Comparison of ENCODE assay signal across 8 mouse cellular contexts in genomic region chr11:117390001-117390402, GRCm38 (mm10).
DNase-seq lines count a peak whose midpoint lies in the region; ATAC-seq and TF ChIP-seq lines count a peak whose summit lies in the region.

No protein-coding gene starts in this region.

- TF ChIP-seq CTCF in E14TG2a.4 (conservative IDR thresholded peaks at IDR 0.05; ENCODE audit: low read length) = peak; percentile 93
- TF ChIP-seq CTCF in kidney, postnatal 0 days (IDR thresholded peaks at IDR 0.05; ENCODE audit: low read depth) = peak; percentile 81

- H3K4me2 ChIP-seq in kidney, postnatal 0 days (ENCODE audit: low read length) = no peak overlapping the region

- H3K9ac ChIP-seq in kidney, postnatal 0 days (ENCODE audit: low read depth, low read length) = no peak overlapping the region

- ATAC-seq in cerebellum, adult (ENCODE audit: insufficient number of reproducible peaks, low FRiP score, low TSS enrichment) = no peak
- peak; percentile 36; the same call in 1 of the 2 replicates for ATAC-seq in granulocyte monocyte progenitor cell, adult 5-6 weeks (replicated peaks; ENCODE audit: poor library complexity, severe bottlenecking)
- ATAC-seq in kidney, postnatal 0 days (replicated peaks; ENCODE audit: low FRiP score, low read depth) = 0 out of 2 replicates have a peak, but pooled peaks have one; percentile 44

- no peak overlapping the region for H3K27ac ChIP-seq in kidney, postnatal 0 days

- H3K4me1 ChIP-seq in E14TG2a.4 (replicated peaks; ENCODE audit: low read depth, low read length) = peaks cover 70% of the 10 kb centered on the region
- peaks cover 9% of the 10 kb centered on the region; the same call in 1 of the 2 replicates for H3K4me1 ChIP-seq in kidney, postnatal 0 days (replicated peaks; ENCODE audit: insufficient read depth, low read length)
- peaks cover 36% of the 10 kb centered on the region for H3K4me1 ChIP-seq in megakaryocyte, embryonic 14.5 days

- H3K27me3 ChIP-seq in E14TG2a.4 (ENCODE audit: insufficient read depth, low read length) = peaks cover 27% of the 10 kb centered on the region
- peaks cover 17% of the 10 kb centered on the region; the same call in 1 of the 2 replicates for H3K27me3 ChIP-seq in kidney, postnatal 0 days (ENCODE audit: insufficient read depth, low read length)
- peaks cover 87% of the 10 kb centered on the region for H3K27me3 ChIP-seq in megakaryocyte, embryonic 14.5 days (replicated peaks)

- no peak overlapping the region for H3K4me3 ChIP-seq in E14TG2a.4 (replicated peaks; ENCODE audit: low read length)
- H3K4me3 ChIP-seq in kidney, postnatal 0 days (replicated peaks; ENCODE audit: low read depth, low read length) = no peak overlapping the region
- peak overlapping the region; percentile 46 for H3K4me3 ChIP-seq in megakaryocyte, embryonic 14.5 days (replicated peaks)

- peak; percentile 38 for DNase-seq in cerebellum, adult 11 months
- DNase-seq in c-Kit-positive CD71-positive TER-119-positive erythroid progenitor cells, embryonic 14.5 days (ENCODE audit: low spot score) = peak; percentile 33
- DNase-seq in kidney, postnatal 0 days (ENCODE audit: low spot score) = peak; percentile 58
- DNase-seq in thymus, postnatal 25 days = peak; percentile 41

- 10% methylated on average over 12 of the region's 12 CpGs for WGBS in kidney, postnatal 0 days

- H3K36me3 ChIP-seq in E14TG2a.4 (ENCODE audit: insufficient read depth, low read length) = no peaks in the 10 kb centered on the region
- no peaks in the 10 kb centered on the region for H3K36me3 ChIP-seq in kidney, postnatal 0 days (ENCODE audit: insufficient read depth, low read length)
- no peaks in the 10 kb centered on the region for H3K36me3 ChIP-seq in megakaryocyte, embryonic 14.5 days (replicated peaks; ENCODE audit: low read length)

- no peaks in the 10 kb centered on the region for H3K9me3 ChIP-seq in E14TG2a.4 (ENCODE audit: low read length)
- no peaks in the 10 kb centered on the region for H3K9me3 ChIP-seq in kidney, postnatal 0 days (replicated peaks; ENCODE audit: low read length)
- peaks cover 5% of the 10 kb centered on the region for H3K9me3 ChIP-seq in megakaryocyte, embryonic 14.5 days
